Mouse (Mus musculus) neutrophil, adult 59 days (primary cell): ENCODE data around the gene Gm2381. TPM values are rescaled to one million over a fixed set of nuclear protein-coding genes. Genes with fewer than 3 reads are reported as not detected.

ENCODE experiments used
- total RNA-seq, 2 experiments: library from RNA; stranded (reverse); gene quantifications; 1 replicate in 1 of 2; 2 replicates in 1 of 2; pipeline ENCODE4 v1.2.4; 2023

Gene Gm2381
- not detected for total RNA-seq

GRCm38 (mm10) chr7:42866801-42867458 lies at the start of gene Gm2381:
TSS of gene Gm2381 (minus strand) at chr7:42867234.

GRCm38 (mm10) chr7:42793425-42793824 lies 73.6 kb downstream of the Gm2381 start, which contains the start of gene Vmn2r62:
TSS of gene Vmn2r62 (minus strand) at chr7:42793525.

Other genes starting within 250 kb of the Gm2381 start
- under 1 TPM; 0.64 to 0.86 TPM for gene Zfp976, start 224.6 kb downstream of the Gm2381 start, total RNA-seq
- 1 to 10 TPM; 1.3 to 1.7 TPM for gene Zfp975, start 174.5 kb downstream of the Gm2381 start, total RNA-seq
- not detected for gene Gm17067, start 140.2 kb downstream of the Gm2381 start, total RNA-seq
- gene Vmn2r62, start 73.7 kb downstream of the Gm2381 start, total RNA-seq, result not detected
- not detected for gene Vmn2r63, start 66.6 kb upstream of the Gm2381 start, total RNA-seq
- gene Gm9268, start 151.5 kb upstream of the Gm2381 start, total RNA-seq, result not detected
- not detected for gene Zfp936, start 247.0 kb upstream of the Gm2381 start, total RNA-seq